In genomic region chr8:95512257-95512656, GRCm38 (mm10) we compare ENCODE assay signal across 34 mouse cellular contexts. TPM values are rescaled to one million over a fixed set of nuclear protein-coding genes. Genes with fewer than 3 reads are reported as not detected.
DNase-seq lines count a peak whose midpoint lies in the region; ATAC-seq and TF ChIP-seq lines count a peak whose summit lies in the region.
"Had no signal": no experiment of that assay in that cellular context is flagged by ENCODE, and none has a peak within 500 bp of the region (broad histone marks: within the 10 kb centered on the region; RNA-seq: fewer than 3 reads in every experiment).

No protein-coding gene starts in this region.

- peak overlapping the region; percentile 18 for H3K4me2 ChIP-seq in myocyte (ENCODE audit: low read depth)
- H3K4me2 ChIP-seq in midbrain, embryonic 16.5 days (ENCODE audit: low read length), result no peak overlapping the region
- H3K4me2 ChIP-seq: embryonic facial prominence, embryonic 13.5 days; forebrain, embryonic 15.5 days; heart, embryonic 12.5 days; limb, embryonic 15.5 days; liver, embryonic 13.5 days; midbrain, embryonic 13.5 days had no signal

- H3K79me2 ChIP-seq in myocyte (ENCODE audit: control insufficient read depth, insufficient read depth), result no peaks in the 10 kb centered on the region

- H3K4me1 ChIP-seq in midbrain, embryonic 16.5 days (ENCODE audit: control insufficient read depth, insufficient read depth, low read length), result no peaks in the 10 kb centered on the region
- H3K4me1 ChIP-seq: embryonic facial prominence, embryonic 13.5 days; forebrain, embryonic 10.5 days; forebrain, embryonic 15.5 days; heart, embryonic 12.5 days; limb, embryonic 10.5 days; liver, embryonic 13.5 days; megakaryocyte, embryonic 14.5 days; midbrain, embryonic 13.5 days had no signal

- H3K27me3 ChIP-seq in myocyte (ENCODE audit: control insufficient read depth, insufficient read depth, insufficient read length), result peaks cover 14% of the 10 kb centered on the region
- H3K27me3 ChIP-seq in midbrain, embryonic 16.5 days (ENCODE audit: control insufficient read depth, insufficient read depth, low read depth, low read length), result no peaks in the 10 kb centered on the region
- H3K27me3 ChIP-seq: embryonic facial prominence, embryonic 13.5 days; forebrain, embryonic 15.5 days; heart, embryonic 12.5 days; limb, embryonic 15.5 days; liver, embryonic 13.5 days; midbrain, embryonic 13.5 days had no signal

- WGBS in midbrain, embryonic 16.5 days, result 42% methylated on average over 4 of the region's 4 CpGs

- no peaks in the 10 kb centered on the region for H3K9me3 ChIP-seq in midbrain, embryonic 16.5 days (replicated peaks; ENCODE audit: control insufficient read depth, low read length, poor library complexity, severe bottlenecking)
- H3K9me3 ChIP-seq: embryonic facial prominence, embryonic 13.5 days; forebrain, embryonic 10.5 days; forebrain, embryonic 15.5 days; heart, embryonic 12.5 days; limb, embryonic 10.5 days; limb, embryonic 15.5 days; liver, embryonic 13.5 days; megakaryocyte, embryonic 14.5 days; midbrain, embryonic 13.5 days had no signal

- H3ac ChIP-seq in myocyte (ENCODE audit: control insufficient read depth, insufficient read length), result no peak overlapping the region

- no peak overlapping the region for H3K9ac ChIP-seq in midbrain, embryonic 16.5 days (ENCODE audit: low read depth, low read length)
- H3K9ac ChIP-seq: embryonic facial prominence, embryonic 13.5 days; forebrain, embryonic 15.5 days; heart, embryonic 12.5 days; limb, embryonic 15.5 days; liver, embryonic 13.5 days; midbrain, embryonic 13.5 days had no signal

- TF ChIP-seq POLR2A in myocyte (IDR thresholded peaks at IDR 0.05; ENCODE audit: insufficient read length, low read depth), result no peak

- H3K4me3 ChIP-seq in layer of hippocampus, adult 2 months, result no peak overlapping the region
- no peak overlapping the region for H3K4me3 ChIP-seq in myocyte
- no peak overlapping the region for H3K4me3 ChIP-seq in midbrain, embryonic 16.5 days (ENCODE audit: low read depth, low read length)
- H3K4me3 ChIP-seq: embryonic facial prominence, embryonic 13.5 days; forebrain, embryonic 10.5 days; forebrain, embryonic 15.5 days; heart, adult 2 months; heart, embryonic 12.5 days; limb, embryonic 10.5 days; limb, embryonic 15.5 days; liver, embryonic 13.5 days; megakaryocyte, embryonic 14.5 days; midbrain, embryonic 13.5 days had no signal

- no peak for TF ChIP-seq CTCF in layer of hippocampus, adult 2 months (conservative IDR thresholded peaks at IDR 0.05)

- ATAC-seq in midbrain, embryonic 16.5 days, result no peak
- ATAC-seq: CD4-positive, CD25-positive, alpha-beta regulatory T cell, adult 4 months; forebrain, embryonic 15.5 days; lung, postnatal 0 days; midbrain, embryonic 13.5 days had no signal

- no peaks in the 10 kb centered on the region for H3K36me3 ChIP-seq in myocyte (ENCODE audit: control insufficient read depth, insufficient read depth)
- no peaks in the 10 kb centered on the region for H3K36me3 ChIP-seq in midbrain, embryonic 16.5 days (ENCODE audit: control insufficient read depth, insufficient read depth, low read length)
- H3K36me3 ChIP-seq: embryonic facial prominence, embryonic 13.5 days; forebrain, embryonic 10.5 days; forebrain, embryonic 15.5 days; heart, embryonic 12.5 days; limb, embryonic 10.5 days; limb, embryonic 15.5 days; liver, embryonic 13.5 days; midbrain, embryonic 13.5 days had no signal

- DNase-seq in frontal cortex, postnatal 36 days (ENCODE audit: low spot score in 2 of 2), result peak; percentile 13 to 44
- no peak for DNase-seq in frontal cortex, postnatal 10 days (ENCODE audit: low spot score in 2 of 2)
- peak in 1 of 2 experiments; percentile 27 for DNase-seq in layer of hippocampus, adult 2 months (ENCODE audit: low spot score in 2 of 2)
- no peak for DNase-seq in layer of hippocampus, postnatal 14 days (ENCODE audit: low spot score in 2 of 2)
- DNase-seq in 3T3-L1 (ENCODE audit: low read depth, low spot score), result peak; percentile 24
- DNase-seq: adrenal gland, postnatal 14 days; cerebellum, adult 18-20 months; cerebellum, postnatal 14 days; heart, adult 2 months; heart, postnatal 4 days; kidney, adult 11 months; kidney, postnatal 14 days; liver, embryonic 13.5 days; lung, adult 18-20 months; lung, postnatal 4 days; right cerebral cortex, postnatal 4 days; thymus, adult 2 months; thymus, postnatal 36 days had no signal

- peak overlapping the region; percentile 49 for H3K27ac ChIP-seq in layer of hippocampus, adult 2 months
- H3K27ac ChIP-seq in midbrain, embryonic 16.5 days (ENCODE audit: low read length), result no peak overlapping the region
- H3K27ac ChIP-seq: embryonic facial prominence, embryonic 13.5 days; forebrain, embryonic 10.5 days; forebrain, embryonic 15.5 days; heart, adult 2 months; limb, embryonic 10.5 days; liver, embryonic 13.5 days; midbrain, embryonic 13.5 days had no signal

TF ChIP-seq in myocyte, 11 proteins besides CTCF, POLR2A, EP300 and RAD21:
- no peak for TF ChIP-seq SRF (IDR thresholded peaks at IDR 0.05; ENCODE audit: control insufficient read depth, insufficient read length, low read depth)
- TF ChIP-seq MYOG (IDR thresholded peaks at IDR 0.05; ENCODE audit: control insufficient read depth in 1 of 3, insufficient read depth in 1 of 3, insufficient read length in 2 of 3, low read depth in 2 of 3), result no peak
- no peak for TF ChIP-seq MAX (IDR thresholded peaks at IDR 0.05; ENCODE audit: low read depth)
- TF ChIP-seq REST (IDR thresholded peaks at IDR 0.05; ENCODE audit: insufficient read depth, insufficient read length), result no peak
- no peak for TF ChIP-seq TCF3 (IDR thresholded peaks at IDR 0.05; ENCODE audit: insufficient read length, low read depth)
- TF ChIP-seq E2F4 (IDR thresholded peaks at IDR 0.05; ENCODE audit: insufficient read depth), result no peak
- TF ChIP-seq MYOD1 (IDR thresholded peaks at IDR 0.05; ENCODE audit: control insufficient read depth in 1 of 3, insufficient read length in 2 of 3, low read depth in 2 of 3), result no peak
- no peak for TF ChIP-seq CEBPB (IDR thresholded peaks at IDR 0.05; ENCODE audit: insufficient read depth, poor library complexity, severe bottlenecking)
- no peak for TF ChIP-seq USF1 (IDR thresholded peaks at IDR 0.05; ENCODE audit: low read depth)
- no peak for TF ChIP-seq TCF12 (IDR thresholded peaks at IDR 0.05; ENCODE audit: insufficient read depth, poor library complexity, severe bottlenecking)
- TF ChIP-seq POLR2AphosphoS2 (IDR thresholded peaks at IDR 0.05; ENCODE audit: insufficient read length, low read depth), result no peak

RNA-seq across cellular contexts. Expression of gene Ccdc113, which starts 21.6 kb away (rescaled TPM):
- 1 to 10 TPM; 1.3 to 1.5 TPM for total RNA-seq in layer of hippocampus, adult 2 months (2021)
- 1 to 10 TPM; 1.1 to 2.1 TPM for total RNA-seq in layer of hippocampus, postnatal 14 days (2021)
- polyA plus RNA-seq in myocyte (2012; fragmentation: generic; extraction: Trizol), result not detected
- polyA plus RNA-seq in midbrain, embryonic 16.5 days (2015; fragmentation: Nextera tagmentation; extraction: Ambion mirVana), result 2.4 and 2.7 TPM in 2 replicates
- total RNA-seq: gastrocnemius, adult 8-10 months; heart, adult 2 months; monocyte, adult 5-6 weeks; neutrophil, adult 5-6 weeks had no signal
- polyA plus RNA-seq: CD4-positive, CD25-positive, alpha-beta regulatory T cell, adult 4 months; limb, embryonic 10.5 days; liver, embryonic 13.5 days; spleen, adult 2 months had no signal

RNA-seq across cellular contexts. Expression of gene Csnk2a2, which starts 22.4 kb away (rescaled TPM):
- total RNA-seq in layer of hippocampus, adult 2 months (2021), result 10 to 100 TPM; 74.6 to 81.6 TPM
- total RNA-seq in layer of hippocampus, postnatal 14 days (2021), result 10 to 100 TPM; 77.4 to 79.8 TPM
- polyA plus RNA-seq in myocyte (2012; fragmentation: generic; extraction: Trizol), result 51.9 TPM
- 6.8 and 8.3 TPM in 2 replicates for polyA plus RNA-seq in midbrain, embryonic 16.5 days (2015; fragmentation: Nextera tagmentation; extraction: Ambion mirVana)

Comparison
In these comparisons a context has a peak if more than half of its experiments do, and no peak if none do; other contexts are left out.
1. DNase-seq: peak in frontal cortex, postnatal 36 days (2 of 2) and 3T3-L1 (single experiment); none in frontal cortex, postnatal 10 days (0 of 2) and layer of hippocampus, postnatal 14 days (0 of 2).